Mouse (Mus musculus) adrenal gland, postnatal 36 days (tissue): Measurements from ENCODE around the gene Ush1c. TPM values are rescaled to one million over a fixed set of nuclear protein-coding genes. Genes with fewer than 3 reads are reported as not detected.

Experiments
- total RNA-seq, 2 experiments: library from RNA; stranded (reverse); gene quantifications; 2 replicates each; pipeline ENCODE4 v1.2.3; 2021

Gene Ush1c
- total RNA-seq, 2 experiments from 2014 or later, result 2.8 to 3.2 TPM

Other genes with a start within 250 kb of the Ush1c start
- under 1 TPM in 1 of 2 experiments, not detected in 1; 0.60 TPM for gene Abcc6, start 208.2 kb downstream of the Ush1c start, total RNA-seq
- gene Nomo1, start 204.8 kb downstream of the Ush1c start, total RNA-seq, result 10 to 100 TPM; 67.8 to 69.6 TPM
- 1 to 10 TPM in 1 of 2 experiments, under 1 TPM in 1; 0.86 to 2.3 TPM for gene Kcnj11, start 137.7 kb downstream of the Ush1c start, total RNA-seq
- 1 to 10 TPM; 1.6 to 1.7 TPM for gene Abcc8, start 58.5 kb downstream of the Ush1c start, total RNA-seq
- gene Otog, start 2.5 kb upstream of the Ush1c start, total RNA-seq, result 1 to 10 TPM in 1 of 2 experiments, not detected in 1; 2.9 TPM
- gene Myod1, start 138.0 kb upstream of the Ush1c start, total RNA-seq, result not detected
- under 1 TPM; 0.13 to 0.16 TPM for gene Kcnc1, start 158.0 kb upstream of the Ush1c start, total RNA-seq